Mouse (Mus musculus) cerebellum, adult (tissue): ENCODE measurements around the gene Nek7.

ENCODE experiments used
- ATAC-seq: cut with Nextera tagmentation; 2 replicates; pipeline ENCODE4 v1.9.2; 2017; ENCODE audit warnings: mild to moderate bottlenecking, moderate library complexity, mixed read lengths; ENCODE audit not compliant: insufficient number of reproducible peaks, low FRiP score, low TSS enrichment

Gene Nek7

DNA sequence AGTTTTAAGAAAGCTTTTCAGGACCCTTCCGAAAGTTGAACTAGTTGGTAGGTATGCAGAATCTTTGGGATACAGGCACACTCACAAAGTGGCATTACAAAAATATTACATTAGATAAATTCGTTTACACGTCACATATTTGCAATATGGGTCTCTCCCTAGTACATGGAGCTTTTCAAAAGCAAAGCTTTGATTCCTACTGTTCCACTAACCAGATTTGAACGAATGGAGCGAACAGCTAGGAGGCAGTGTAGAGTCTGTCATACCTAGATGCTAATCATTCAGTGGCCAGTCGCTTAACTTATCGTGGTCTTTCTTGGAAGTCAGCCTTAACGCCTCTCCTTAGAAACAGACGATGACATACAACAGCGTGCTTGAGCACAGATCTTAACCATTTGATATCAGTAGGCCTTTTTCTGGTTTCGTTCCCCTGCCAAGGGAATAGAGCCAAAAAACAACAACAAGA, at the start of gene Nek7:
Nek7 (minus strand) TSS at position 146 of the 466 bp plus-strand sequence.
- ATAC-seq, result no peak

DNA sequence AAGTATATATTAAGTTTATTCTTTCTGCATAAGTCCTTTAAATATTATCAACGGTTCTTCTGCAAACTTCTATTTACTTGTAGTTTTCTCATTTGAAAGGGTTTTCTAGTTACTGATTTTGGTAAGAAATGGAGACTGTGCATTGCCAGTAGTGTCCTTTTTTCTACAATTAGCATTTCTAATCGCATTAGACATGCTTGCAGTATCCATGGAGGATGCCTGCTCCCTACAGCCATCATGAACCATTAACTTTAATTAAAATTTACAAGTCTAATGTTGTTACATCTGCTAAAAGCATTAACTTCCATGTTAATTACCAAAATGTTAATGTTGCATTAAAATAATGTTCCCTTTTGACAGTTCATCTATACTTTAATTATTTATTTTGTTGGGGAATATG, 42.4 kb upstream of the Nek7 start:
- ATAC-seq, result no peak

DNA sequence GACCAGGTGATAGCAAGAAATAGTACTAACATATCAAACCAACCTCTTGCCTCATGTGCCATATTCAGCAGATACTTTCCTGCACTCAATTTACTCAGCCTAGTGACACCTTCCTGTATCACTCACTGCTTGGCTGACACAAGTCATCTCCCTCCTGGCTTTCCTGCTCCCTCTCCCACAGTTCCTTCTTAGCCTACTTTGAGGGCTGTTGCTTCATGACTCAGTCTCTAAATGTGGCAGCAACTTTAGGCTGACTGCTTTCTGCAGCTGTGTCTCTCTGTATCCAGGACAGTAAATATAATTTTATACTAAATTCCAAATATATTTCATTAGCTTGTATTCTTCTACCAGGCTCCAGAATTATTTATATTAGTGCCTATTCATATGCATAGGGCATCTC, 34.3 kb upstream of the Nek7 start:
- ATAC-seq, result no peak

DNA sequence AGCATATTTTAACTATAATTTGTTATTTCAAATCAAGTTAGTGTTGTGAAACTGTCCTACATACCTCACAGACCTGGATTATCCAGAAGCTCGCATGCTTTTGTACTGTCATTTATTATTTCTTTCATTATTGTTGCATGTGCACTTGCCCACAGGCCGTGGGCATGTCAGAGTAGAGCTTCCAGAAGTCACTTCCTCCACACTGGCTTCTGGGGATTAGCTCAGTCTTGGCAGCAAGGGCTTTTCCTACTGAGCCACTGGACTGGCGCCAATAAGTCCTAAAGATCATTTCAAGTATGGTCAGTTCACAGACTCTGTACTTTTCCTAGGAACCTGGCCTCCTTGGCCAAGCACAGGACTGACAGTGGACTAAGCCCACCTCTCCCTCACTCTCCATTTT, 25.1 kb upstream of the Nek7 start:
- ATAC-seq, result no peak

DNA sequence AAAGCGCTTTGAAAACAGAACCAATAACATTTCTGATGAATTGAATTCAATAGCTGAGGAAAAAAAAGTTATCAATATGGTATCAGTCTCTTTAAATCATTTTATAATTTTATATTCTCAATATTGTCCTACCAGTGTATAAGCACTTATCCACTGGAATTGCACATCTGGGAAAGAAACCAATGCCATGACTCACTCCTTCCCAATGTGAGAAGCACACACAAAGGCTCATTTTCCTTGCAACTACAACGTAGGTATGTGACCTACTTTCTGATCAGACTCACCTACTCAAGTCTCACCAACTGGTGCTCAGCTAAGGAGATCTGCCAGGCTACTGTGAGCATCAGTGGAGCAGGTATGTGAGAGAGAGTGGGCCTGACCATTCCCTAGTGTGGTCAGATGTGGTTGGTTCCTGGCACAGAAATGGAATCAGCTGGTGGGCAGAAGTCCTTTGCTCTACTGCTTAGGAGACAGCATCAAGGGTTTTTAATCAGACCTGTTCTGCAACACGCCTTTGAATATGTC, 23.4 kb upstream of the Nek7 start:
- no peak for ATAC-seq

DNA sequence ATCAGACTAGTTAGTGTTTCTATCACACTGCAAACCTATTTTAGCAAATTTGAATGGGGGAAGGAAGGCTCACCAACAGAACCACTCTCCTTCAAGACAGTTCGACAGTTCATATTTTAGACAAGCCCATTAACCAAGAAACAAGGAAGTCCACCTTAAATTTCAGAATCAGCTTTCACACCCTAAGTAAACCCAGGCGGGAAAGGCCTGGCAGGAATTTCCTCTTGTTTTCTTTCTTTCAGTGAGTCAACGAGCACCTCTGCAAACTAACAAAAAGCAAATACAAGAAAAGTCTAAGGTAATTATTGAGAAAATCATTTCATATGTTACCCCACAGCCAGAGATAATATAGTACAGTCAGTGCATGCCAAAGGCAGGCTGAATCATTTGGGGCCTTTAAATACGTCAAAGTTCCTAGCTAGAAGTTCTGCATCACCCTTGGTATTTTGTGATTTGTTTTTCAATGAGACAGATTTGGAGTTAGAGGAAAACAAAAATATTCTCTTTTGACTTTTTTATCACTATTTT, 21.1 kb upstream of the Nek7 start:
- no peak for ATAC-seq

DNA sequence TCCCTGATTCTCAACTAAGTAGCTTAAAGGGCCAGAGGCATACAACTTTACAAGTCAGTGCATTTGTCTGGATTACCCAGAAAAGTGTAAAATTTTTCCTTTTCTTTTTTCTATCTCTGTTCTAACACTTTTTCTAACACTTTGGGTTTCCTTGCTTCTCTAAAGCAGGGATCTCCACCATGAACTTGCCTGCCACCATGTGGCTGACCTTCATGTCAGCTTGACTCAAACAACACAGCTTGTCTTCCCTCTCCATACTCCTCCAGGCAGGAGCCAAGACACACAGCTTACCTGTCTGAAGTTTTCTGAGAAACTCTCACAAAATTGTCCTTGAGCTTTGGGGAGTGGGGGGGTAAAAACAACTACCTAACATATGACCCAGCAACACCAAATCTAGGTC, 17.9 kb upstream of the Nek7 start:
- ATAC-seq, result no peak

DNA sequence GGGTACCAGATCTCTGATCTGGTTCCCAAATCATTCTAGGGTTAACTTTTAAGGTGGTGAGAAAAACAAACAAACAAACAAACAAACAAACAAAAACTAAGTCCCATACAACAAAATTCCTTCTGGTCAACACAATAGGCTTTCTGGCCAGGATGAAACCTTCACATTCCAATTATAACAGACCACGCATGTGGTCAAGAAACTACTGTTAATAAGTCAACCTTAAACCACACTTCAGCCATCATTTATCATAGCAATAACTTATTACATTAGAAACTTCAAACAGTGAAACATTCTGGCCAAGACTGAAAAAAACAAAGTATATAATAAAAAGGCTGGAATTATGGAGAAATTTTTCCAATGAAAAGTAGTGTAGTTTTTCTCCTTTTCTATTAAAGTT, 14.6 kb upstream of the Nek7 start:
- ATAC-seq, result no peak

DNA sequence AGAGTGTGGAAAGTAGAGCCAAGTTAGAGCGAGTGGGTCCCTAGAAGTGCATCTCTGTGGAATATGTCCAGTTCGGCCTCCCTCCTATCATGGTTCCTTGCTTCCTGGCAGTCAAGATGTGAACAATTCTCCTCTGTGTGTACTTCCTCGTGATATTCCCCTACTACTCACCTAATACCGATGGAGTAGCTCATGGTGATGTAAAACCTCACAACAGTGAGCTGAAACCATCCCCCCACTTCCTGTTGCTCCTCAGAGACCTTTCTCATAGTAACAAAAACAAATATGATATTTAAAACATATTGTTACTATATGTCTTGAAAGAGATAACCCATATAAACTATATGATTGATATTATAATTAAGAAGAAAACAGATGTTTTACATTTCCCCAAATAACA, 9.0 kb upstream of the Nek7 start:
- ATAC-seq, result no peak

DNA sequence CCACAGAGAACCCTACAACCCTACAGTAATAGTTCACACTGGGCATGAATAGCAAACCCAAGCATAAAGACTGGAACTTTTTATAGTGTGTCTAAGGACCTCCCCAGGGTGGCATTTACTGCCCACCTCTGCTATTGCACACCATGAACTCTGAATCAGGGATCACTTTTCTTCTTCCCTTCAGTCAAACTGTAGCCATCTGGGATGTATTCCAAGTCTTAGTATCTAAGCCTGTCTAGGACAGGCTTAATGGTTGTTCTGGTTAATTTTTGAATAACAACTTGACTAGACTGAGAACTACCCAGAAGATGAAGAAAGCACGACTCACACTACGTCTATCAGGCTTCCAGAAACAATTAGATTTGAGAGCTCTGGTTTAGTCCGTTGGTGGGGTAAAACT, 8.5 kb upstream of the Nek7 start:
- ATAC-seq, result no peak

DNA sequence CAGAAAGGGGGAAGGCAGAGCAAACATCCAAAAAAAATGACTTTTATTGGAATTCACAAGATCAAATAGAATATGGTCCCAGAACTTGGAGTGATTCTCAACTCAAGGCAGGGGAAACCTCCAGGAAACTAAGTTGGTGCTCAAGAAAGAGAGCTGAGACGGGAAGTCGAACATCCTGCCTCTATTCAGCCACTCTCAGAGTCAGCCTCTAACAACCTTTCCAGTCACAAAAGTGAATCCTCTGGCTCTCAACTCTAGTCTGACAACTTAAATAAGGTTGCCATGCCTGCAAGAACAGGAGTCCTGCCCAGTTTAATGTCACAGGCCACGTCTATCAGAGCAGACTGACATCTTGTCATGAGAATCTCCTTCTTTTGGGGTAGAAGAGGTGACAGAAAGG, 7.9 kb upstream of the Nek7 start:
- ATAC-seq, result no peak

DNA sequence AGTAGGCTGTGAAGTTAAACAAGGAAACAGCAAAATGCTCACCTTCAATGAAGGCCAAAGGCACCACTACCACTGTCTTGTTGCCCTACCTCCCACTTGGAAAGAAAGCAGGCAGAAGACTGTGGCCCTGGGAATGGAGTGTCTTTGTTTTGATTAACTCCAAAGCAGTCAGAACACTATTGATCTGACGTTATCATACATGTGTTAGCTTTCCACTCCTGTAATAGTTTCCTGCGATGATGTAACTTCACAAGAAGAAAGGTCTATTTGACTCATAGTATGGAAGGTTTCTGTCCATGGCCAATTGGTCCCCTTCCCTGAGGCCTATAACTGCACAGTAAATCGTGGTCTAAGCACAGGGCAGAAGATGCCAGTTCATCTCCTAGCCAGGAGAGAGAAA, 6.3 kb upstream of the Nek7 start:
- ATAC-seq, result no peak

DNA sequence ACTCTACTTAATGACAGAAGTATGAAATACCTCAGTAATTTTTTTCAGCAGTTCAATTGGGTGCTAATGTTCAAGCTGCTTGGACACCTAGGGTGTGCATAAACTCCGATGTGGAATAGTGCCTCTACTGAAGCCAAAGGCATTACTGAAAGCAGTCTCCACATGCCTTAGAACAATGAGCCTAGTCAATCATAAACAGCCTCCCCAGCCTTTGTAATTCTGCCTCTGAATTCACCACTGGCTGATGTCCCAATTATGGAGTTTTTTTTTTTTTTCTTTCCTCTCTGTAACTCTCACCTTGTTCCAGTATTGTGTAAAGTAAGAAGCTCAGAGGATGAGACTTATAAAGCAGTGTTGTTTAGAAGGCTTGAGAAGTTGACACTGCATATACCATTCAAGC, 3.9 kb upstream of the Nek7 start:
- no peak for ATAC-seq

DNA sequence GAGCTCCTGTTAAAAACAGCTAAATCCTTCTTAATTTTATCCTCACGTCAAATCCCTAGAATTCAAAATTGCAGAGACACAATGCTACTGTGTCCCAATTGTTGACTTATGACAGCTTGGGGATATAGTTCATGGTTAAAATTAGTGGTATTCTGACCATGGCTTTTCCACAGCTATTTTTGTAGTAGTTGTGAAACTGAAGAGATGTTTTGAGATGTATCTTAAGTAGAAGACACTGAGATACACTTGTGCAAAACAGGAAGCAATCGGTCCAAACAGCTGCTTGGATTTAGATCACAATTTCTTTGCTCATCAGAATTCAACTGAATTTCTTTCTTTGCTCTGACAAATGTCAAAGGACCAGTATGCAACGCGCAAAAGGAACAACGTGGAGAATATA, 2.9 kb upstream of the Nek7 start:
- no peak for ATAC-seq

DNA sequence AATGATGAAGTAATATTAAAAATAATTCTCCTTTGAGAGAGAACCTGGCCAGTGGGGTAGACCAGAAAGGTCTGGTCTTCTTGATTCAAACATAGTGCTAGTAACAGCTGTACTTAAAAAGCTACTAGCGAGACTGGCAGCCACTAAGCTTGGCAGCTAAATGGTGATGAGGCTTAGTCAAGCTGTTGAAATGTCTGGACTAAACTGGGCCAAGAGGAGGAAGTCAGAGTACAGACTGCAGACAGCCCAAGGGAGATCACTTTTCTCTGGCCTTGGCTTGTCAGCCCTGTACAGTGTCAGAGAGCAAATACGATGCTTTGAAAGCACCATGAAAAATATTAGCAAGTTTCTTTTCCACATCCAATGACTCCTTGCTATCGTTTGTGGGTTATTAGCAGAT, 2.5 kb upstream of the Nek7 start:
- no peak for ATAC-seq

DNA sequence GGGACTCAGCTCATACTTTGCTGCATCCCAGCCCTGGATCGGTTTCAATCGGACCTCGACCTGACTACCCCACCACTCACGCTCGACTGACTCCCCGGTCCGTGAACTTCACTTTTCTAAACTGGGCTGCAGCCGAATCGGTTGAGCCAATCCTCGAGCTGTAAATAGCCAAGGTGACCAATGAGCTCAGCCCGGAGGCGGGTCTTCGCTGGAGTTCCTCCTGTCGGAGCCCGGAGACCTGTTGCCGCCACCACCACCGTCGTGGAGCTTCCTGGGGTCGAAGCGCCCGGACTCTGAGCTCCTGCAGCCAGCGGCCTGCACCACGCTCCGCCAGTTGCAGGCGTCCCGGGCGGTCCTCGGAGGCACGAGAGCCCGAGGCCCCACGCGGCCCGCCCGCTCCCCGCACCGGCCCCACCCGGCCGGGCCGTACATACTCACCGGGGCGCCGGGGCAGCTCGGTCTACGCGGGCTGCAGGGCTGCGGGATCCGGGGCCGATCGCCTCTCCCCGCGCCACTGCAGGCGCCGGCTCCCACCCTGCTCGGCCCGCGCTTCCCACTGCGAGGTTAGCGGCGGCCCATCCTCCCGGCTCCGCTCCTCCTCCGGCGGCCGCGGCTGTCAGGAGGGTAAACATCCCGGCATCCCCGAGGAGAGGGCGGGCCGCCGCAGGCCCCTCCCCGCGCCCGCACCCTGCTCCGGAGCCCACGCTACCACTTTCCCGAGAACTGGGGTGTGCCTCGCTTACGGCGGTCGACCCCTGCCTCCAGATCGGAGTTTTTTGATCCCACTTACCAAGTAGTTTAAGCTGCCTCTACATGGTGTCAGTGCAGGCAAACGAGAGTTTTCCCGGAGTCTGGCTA, 598 bp downstream of the Nek7 start:
- peak; percentile 90 for ATAC-seq

DNA sequence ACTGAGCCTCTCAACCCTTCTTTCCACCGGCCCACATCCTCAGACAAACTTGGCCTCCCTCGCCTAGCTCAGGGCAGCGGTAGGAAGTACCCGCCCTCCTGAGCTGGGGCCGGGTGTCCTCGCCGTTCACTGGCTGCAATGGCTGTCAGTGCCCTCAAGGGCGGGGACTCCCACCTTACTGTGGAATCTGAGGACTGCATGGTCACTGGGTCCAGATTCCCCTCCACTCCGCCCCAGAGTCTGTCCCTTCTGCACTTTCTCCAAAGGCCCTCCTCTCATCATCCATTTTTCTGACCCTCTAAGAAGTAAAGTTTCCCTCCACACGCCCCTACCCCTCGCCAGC, 2.0 kb downstream of the Nek7 start:
- peak; percentile 90 for ATAC-seq

DNA sequence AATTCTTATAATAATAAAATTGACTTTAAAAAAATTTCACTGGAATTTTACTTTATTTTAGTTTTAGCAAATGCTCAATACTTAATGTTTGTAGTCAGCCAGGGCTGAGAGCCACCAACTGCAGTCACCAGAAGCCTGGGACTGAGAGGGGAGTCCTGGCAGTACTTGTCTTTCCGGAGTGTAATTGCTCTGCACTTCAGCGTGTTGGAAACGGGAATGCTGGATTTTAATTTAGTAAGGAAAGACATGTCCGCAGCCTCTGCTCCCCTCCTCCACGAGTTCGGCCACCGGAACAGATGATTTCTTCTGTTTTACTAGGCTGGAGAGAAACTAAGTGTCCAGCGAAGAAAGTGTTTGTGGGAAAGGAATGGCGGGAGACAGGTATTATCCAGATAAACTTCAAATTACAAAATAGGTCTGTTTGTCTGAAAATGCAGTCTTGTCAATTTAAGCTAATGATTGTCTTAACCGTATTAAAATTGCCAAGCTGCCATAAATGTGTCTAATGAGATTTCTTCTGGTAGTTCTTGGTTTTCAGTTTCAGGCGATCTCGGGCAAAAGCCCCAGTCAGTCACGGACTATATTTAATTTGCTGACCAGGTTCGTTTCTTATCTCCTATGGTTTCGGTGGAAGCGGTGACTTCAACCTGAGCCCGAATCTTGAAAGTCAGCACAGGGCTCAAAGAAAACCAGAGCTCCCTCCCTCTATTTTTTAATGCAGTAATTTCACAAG, 2.5 kb downstream of the Nek7 start:
- no peak for ATAC-seq

DNA sequence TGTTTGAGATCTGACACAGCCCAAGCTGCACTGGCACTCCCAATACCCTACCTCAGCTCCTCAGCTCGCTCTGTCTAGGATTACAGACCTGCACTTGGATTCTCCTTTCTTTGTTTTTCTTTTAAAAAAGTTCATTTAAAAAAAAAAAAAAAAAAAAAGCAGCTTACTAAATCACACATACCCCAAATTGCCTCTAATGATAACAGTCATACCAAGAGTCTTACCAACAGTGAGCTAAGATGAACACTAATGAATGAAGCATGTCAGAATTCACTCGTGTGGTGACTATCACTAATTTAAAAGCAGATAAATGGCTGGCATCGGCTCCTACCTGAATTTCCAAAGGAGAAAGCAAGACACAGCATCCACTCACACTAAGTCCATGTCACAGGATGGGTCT, 4.6 kb downstream of the Nek7 start:
- no peak for ATAC-seq

DNA sequence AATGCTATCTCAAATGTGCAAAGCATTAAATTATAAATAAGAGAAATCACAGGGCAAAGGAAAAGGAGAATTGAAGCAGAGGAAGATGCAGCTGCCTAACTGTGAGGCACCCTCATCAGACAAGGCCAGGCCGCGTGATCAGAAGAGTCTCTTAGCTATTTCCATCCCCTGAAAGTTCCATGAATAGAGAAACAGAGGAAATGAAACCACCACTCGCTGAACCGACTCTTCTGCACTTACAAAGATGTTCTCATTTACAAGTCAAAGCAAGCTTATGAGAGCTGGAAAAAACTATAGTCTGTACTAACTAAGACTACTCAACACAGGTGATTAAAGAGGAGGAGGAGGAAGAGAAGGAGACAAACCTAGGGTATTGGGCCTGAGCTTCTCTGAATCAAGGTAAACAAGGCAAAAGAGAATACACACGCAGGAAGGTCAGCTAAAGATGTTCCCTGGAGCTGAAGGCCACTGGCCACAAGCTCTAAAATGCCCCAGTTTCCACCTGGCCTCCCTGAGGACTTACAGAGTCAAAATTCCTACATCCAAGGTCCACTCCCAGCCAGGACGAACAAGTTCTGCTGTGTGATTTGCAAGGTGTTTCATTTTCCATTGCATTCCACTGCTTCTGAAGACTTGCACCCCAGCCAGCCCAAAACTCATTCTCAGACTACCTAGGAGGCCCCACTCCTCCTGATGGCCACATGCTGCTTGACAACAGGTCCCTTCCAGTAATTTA, 5.2 kb downstream of the Nek7 start:
- ATAC-seq, result no peak

DNA sequence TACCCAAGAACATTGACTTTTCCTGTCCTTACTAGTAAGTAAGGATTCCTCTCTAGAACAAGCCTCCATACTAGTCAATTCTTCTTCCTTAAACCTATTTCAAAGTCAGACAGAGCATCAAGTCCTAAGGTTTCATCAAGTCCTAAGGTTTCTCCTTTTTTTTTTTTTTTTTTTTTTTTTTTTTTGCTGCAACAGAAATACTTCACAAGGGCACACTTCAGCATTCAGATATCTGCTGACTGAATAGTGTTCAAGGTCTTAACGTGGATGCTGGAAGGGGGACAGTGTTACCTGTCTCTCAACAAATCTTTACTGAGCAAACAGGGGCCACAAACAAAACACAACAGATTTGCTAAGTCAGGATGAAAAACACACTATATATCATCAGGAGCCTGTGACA, 7.8 kb downstream of the Nek7 start:
- no peak for ATAC-seq
